Mouse (Mus musculus) neural tube, embryonic 12.5 days (tissue): ENCODE results near the gene Tmed4. TPM values are rescaled to one million over a fixed set of nuclear protein-coding genes. Genes with fewer than 3 reads are reported as not detected.

Source experiments
- ATAC-seq: fragments of 200-750 bp; cut with Nextera tagmentation; 2 replicates; pipeline ENCODE4 v1.8.0; 2017; ENCODE audit warnings: low read depth, mild to moderate bottlenecking, moderate TSS enrichment, moderate library complexity; ENCODE audit not compliant: low FRiP score
- H3K27ac ChIP-seq: fragments of 300-500 bp; sonication (generic); 2 replicates; pipeline ENCODE4 v1.5.1; 2016
- H3K27me3 ChIP-seq: fragments of 300-500 bp; sonication (generic); replicated peaks from 2 replicates; pipeline ENCODE4 v1.6.1; 2016; ENCODE audit warnings: mild to moderate bottlenecking
- H3K36me3 ChIP-seq: fragments of 300-500 bp; sonication (generic); 2 replicates; pipeline ENCODE4 v1.6.1; 2016; ENCODE audit warnings: mild to moderate bottlenecking
- H3K4me1 ChIP-seq: fragments of 300-500 bp; sonication (generic); 2 replicates; pipeline ENCODE4 v1.6.1; 2016
- H3K4me2 ChIP-seq: fragments of 300-500 bp; sonication (generic); replicated peaks from 2 replicates; pipeline ENCODE4 v1.6.1; 2016; ENCODE audit warnings: mild to moderate bottlenecking
- H3K4me3 ChIP-seq: fragments of 300-500 bp; sonication (generic); 2 replicates; pipeline ENCODE4 v1.5.1; 2016
- H3K9ac ChIP-seq: fragments of 300-500 bp; sonication (generic); 2 replicates; pipeline ENCODE4 v1.6.1; 2016; ENCODE audit warnings: mild to moderate bottlenecking
- H3K9me3 ChIP-seq: fragments of 300-500 bp; sonication (generic); 2 replicates; pipeline ENCODE4 v1.6.1; 2016; ENCODE audit warnings: mild to moderate bottlenecking
- WGBS: fragments of 180-500 bp; shearing (Covaris S2); methylation state at CpG from one replicate; pipeline ENCODE4 v1.1.7; 2016; 5-methylcytosine and 5-hydroxymethylcytosine counted together
- polyA plus RNA-seq: library from polyadenylated mRNA; unstranded; fragments of >200 nt; fragmentation: Nextera tagmentation; extraction: Ambion mirVana; gene quantifications from 2 replicates; pipeline ENCODE4 v1.2.1, GENCODE M21; 2016

Tmed4 gene
- polyA plus RNA-seq, 1 experiment from 2014 or later: 145 TPM

GRCm38 (mm10) chr11:6293601-6294000, 18.9 kb upstream of the Tmed4 start:
- no peak overlapping the region for H3K4me3 ChIP-seq
- H3K36me3 ChIP-seq: peaks cover 16% of the 10 kb centered on the region
- H3K4me1 ChIP-seq: 0 out of 2 replicates have a peak, but pooled peaks cover 7% of the 10 kb centered on the region
- H3K9me3 ChIP-seq: no peaks in the 10 kb centered on the region
- H3K27me3 ChIP-seq: no peaks in the 10 kb centered on the region
- ATAC-seq: no peak
- H3K4me2 ChIP-seq: no peak overlapping the region
- no peak overlapping the region for H3K27ac ChIP-seq
- whole genome bisulfite sequencing: 97% methylated on average over 2 of the region's 2 CpGs
- H3K9ac ChIP-seq: no peak overlapping the region

GRCm38 (mm10) chr11:6292988-6293349, 18.3 kb upstream of the Tmed4 start:
- Histone ChIP-seq H3K9me3 (no peaks in the 10 kb centered on the region), H3K36me3 (peaks cover 11% of the 10 kb centered on the region), H3K4me1 (0 out of 2 replicates have a peak, but pooled peaks cover 7% of the 10 kb centered on the region), H3K9ac (no peak overlapping the region), H3K4me3 (no peak overlapping the region), H3K27ac (no peak overlapping the region), H3K27me3 (no peaks in the 10 kb centered on the region), H3K4me2 (peak overlapping the region; percentile 75)
- ATAC-seq: no peak
- 94% methylated on average over 4 of the region's 4 CpGs for WGBS

- Histone ChIP-seq H3K4me1 (0 out of 2 replicates have a peak, but pooled peaks cover 7% of the 10 kb centered on the region), H3K9ac (peak overlapping the region; percentile 67), H3K9me3 (no peaks in the 10 kb centered on the region), H3K27me3 (no peaks in the 10 kb centered on the region), H3K27ac (peak overlapping the region; percentile 26; the same call in 1 of the 2 replicates), H3K36me3 (peaks cover 5% of the 10 kb centered on the region), H3K4me3 (peak overlapping the region; percentile 73), H3K4me2 (peak overlapping the region; percentile 75)
- ATAC-seq: peak; percentile 70
- WGBS: 18% methylated on average over 33 of the region's 33 CpGs
Measured at GRCm38 (mm10) chr11:6292116-6292987, 17.7 kb upstream of the Tmed4 start.

GRCm38 (mm10) chr11:6291401-6292115, 16.9 kb upstream of the Tmed4 start, which contains the start of gene Ogdh:
Ogdh (plus strand) TSS chr11:6291633.
- H3K4me2 ChIP-seq: peak within 1 kb of the TSS; percentile 75

GRCm38 (mm10) chr11:6290883-6291282, 16.2 kb upstream of the Tmed4 start:
- Histone ChIP-seq H3K9ac (no peak overlapping the region; the same call in 1 of the 2 replicates), H3K4me2 (peak overlapping the region; percentile 75), H3K9me3 (no peaks in the 10 kb centered on the region), H3K4me3 (peak overlapping the region; percentile 73), H3K36me3 (no peaks in the 10 kb centered on the region), H3K27ac (no peak overlapping the region), H3K4me1 (0 out of 2 replicates have a peak, but pooled peaks cover 7% of the 10 kb centered on the region), H3K27me3 (no peaks in the 10 kb centered on the region)
- 28% methylated on average over 3 of the region's 3 CpGs for WGBS
- ATAC-seq: no peak

More at GRCm38 (mm10) chr11:6291401-6292115, 16.9 kb upstream of the Tmed4 start, which contains the start of gene Ogdh:
- no peaks in the 10 kb centered on the region for H3K36me3 ChIP-seq
- H3K27me3 ChIP-seq: no peaks in the 10 kb centered on the region
- no peaks in the 10 kb centered on the region for H3K9me3 ChIP-seq
- H3K4me3 ChIP-seq: peak within 1 kb of the TSS; percentile 73
- H3K9ac ChIP-seq: peak within 1 kb of the TSS; percentile 67
- peak within 1 kb of the TSS; percentile 82 for H3K27ac ChIP-seq
- under 1% methylated on average over 77 of the region's 77 CpGs for WGBS
- 0 out of 2 replicates have a peak, but pooled peaks cover 7% of the 10 kb centered on the region for H3K4me1 ChIP-seq
- ATAC-seq: peak; percentile 98

- 91% methylated on average over 3 of the region's 3 CpGs for WGBS
Measured at GRCm38 (mm10) chr11:6290138-6290537, 15.5 kb upstream of the Tmed4 start.

GRCm38 (mm10) chr11:6282940-6283339, 8.3 kb upstream of the Tmed4 start:
- 80% methylated on average over 3 of the region's 3 CpGs for WGBS
- Histone ChIP-seq H3K4me2 (no peak overlapping the region), H3K27me3 (no peaks in the 10 kb centered on the region), H3K9me3 (no peaks in the 10 kb centered on the region), H3K4me3 (no peak overlapping the region), H3K9ac (no peak overlapping the region), H3K27ac (no peak overlapping the region), H3K36me3 (no peaks in the 10 kb centered on the region), H3K4me1 (no peaks in the 10 kb centered on the region)
- no peak for ATAC-seq

More at GRCm38 (mm10) chr11:6290138-6290537, 15.5 kb upstream of the Tmed4 start:
- no peak overlapping the region for H3K9ac ChIP-seq
- H3K27me3 ChIP-seq: no peaks in the 10 kb centered on the region
- H3K4me2 ChIP-seq: no peak overlapping the region
- 0 out of 2 replicates have a peak, but pooled peaks cover 7% of the 10 kb centered on the region for H3K4me1 ChIP-seq
- no peaks in the 10 kb centered on the region for H3K36me3 ChIP-seq
- H3K9me3 ChIP-seq: no peaks in the 10 kb centered on the region
- H3K4me3 ChIP-seq: no peak overlapping the region
- no peak overlapping the region for H3K27ac ChIP-seq
- no peak for ATAC-seq

GRCm38 (mm10) chr11:6276466-6276865, 1.8 kb upstream of the Tmed4 start:
- WGBS: 83% methylated on average over 3 of the region's 3 CpGs
- H3K4me1 ChIP-seq: peaks cover 17% of the 10 kb centered on the region
- H3K27ac ChIP-seq: no peak overlapping the region
- H3K9me3 ChIP-seq: no peaks in the 10 kb centered on the region
- peaks cover 10% of the 10 kb centered on the region for H3K36me3 ChIP-seq
- ATAC-seq: no peak
- no peaks in the 10 kb centered on the region for H3K27me3 ChIP-seq
- H3K4me2 ChIP-seq: no peak overlapping the region
- H3K9ac ChIP-seq: no peak overlapping the region
- no peak overlapping the region for H3K4me3 ChIP-seq

- H3K27ac ChIP-seq: 0 out of 2 replicates have a peak overlapping the region, but pooled peaks have one; percentile 42
- H3K9me3 ChIP-seq: no peaks in the 10 kb centered on the region
- peaks cover 22% of the 10 kb centered on the region for H3K36me3 ChIP-seq
- 0 out of 2 replicates have a peak overlapping the region, but pooled peaks have one; percentile 38 for H3K9ac ChIP-seq
- peaks cover 17% of the 10 kb centered on the region for H3K4me1 ChIP-seq
- ATAC-seq: peak; percentile 38
- H3K27me3 ChIP-seq: no peaks in the 10 kb centered on the region
- peak overlapping the region; percentile 90 for H3K4me2 ChIP-seq
- WGBS: 26% methylated on average over 7 of the region's 7 CpGs
- H3K4me3 ChIP-seq: peak overlapping the region; percentile 96
Measured at GRCm38 (mm10) chr11:6275094-6275484, 419 bp upstream of the Tmed4 start.

- peaks cover 24% of the 10 kb centered on the region for H3K36me3 ChIP-seq
- peak overlapping the region; percentile 90 for H3K4me2 ChIP-seq
- H3K4me3 ChIP-seq: peak overlapping the region; percentile 96
- peaks cover 17% of the 10 kb centered on the region for H3K4me1 ChIP-seq
- no peaks in the 10 kb centered on the region for H3K9me3 ChIP-seq
- no peaks in the 10 kb centered on the region for H3K27me3 ChIP-seq
- no peak overlapping the region for H3K27ac ChIP-seq
- peak overlapping the region; percentile 95 for H3K9ac ChIP-seq
- 74% methylated on average over 11 of the region's 11 CpGs for WGBS
- no peak for ATAC-seq
Measured at GRCm38 (mm10) chr11:6273607-6274006, 1.1 kb downstream of the Tmed4 start.

- 2% methylated on average over 50 of the region's 50 CpGs for WGBS
- peak; percentile 97 for ATAC-seq
- peaks cover 61% of the 10 kb centered on the region for H3K36me3 ChIP-seq
Measured at GRCm38 (mm10) chr11:6267320-6268254, 7.1 kb downstream of the Tmed4 start, which contains the start of gene Ddx56. Ddx56 (minus strand) TSS chr11:6267772.

More at GRCm38 (mm10) chr11:6267320-6268254, 7.1 kb downstream of the Tmed4 start, which contains the start of gene Ddx56:
- peak within 1 kb of the TSS; percentile 77 for H3K4me2 ChIP-seq
- peak within 1 kb of the TSS; percentile 82 for H3K9ac ChIP-seq
- peaks cover 17% of the 10 kb centered on the region for H3K4me1 ChIP-seq
- no peaks in the 10 kb centered on the region for H3K27me3 ChIP-seq
- H3K9me3 ChIP-seq: no peaks in the 10 kb centered on the region
- peak within 1 kb of the TSS; percentile 88 for H3K27ac ChIP-seq
- peak within 1 kb of the TSS; percentile 90 for H3K4me3 ChIP-seq
